Mouse (Mus musculus) cerebellum, postnatal 10 days (tissue): ENCODE data around the gene Gmeb1.
A peak's percentile ranks its signal among the peaks of the same experiment; 100 is the strongest.
"Not testable (repeated sequence)": the region's sequence is repeated elsewhere in the genome, so short reads cannot be mapped to it uniquely, and the experiment has no call there.

Experiments used
- DNase-seq, 2 experiments: peaks; one replicate each; pipeline ENCODE4 v3.0.0; 2021; ENCODE audit warnings: mixed read lengths in 2 of 2

Gmeb1 gene

GRCm38 (mm10) chr4:132261514-132262357 lies at the start of gene Gmeb1:
Gmeb1 (minus strand) TSS chr4:132261602.
- DNase-seq, result peak; percentile 89 to 92

DNA sequence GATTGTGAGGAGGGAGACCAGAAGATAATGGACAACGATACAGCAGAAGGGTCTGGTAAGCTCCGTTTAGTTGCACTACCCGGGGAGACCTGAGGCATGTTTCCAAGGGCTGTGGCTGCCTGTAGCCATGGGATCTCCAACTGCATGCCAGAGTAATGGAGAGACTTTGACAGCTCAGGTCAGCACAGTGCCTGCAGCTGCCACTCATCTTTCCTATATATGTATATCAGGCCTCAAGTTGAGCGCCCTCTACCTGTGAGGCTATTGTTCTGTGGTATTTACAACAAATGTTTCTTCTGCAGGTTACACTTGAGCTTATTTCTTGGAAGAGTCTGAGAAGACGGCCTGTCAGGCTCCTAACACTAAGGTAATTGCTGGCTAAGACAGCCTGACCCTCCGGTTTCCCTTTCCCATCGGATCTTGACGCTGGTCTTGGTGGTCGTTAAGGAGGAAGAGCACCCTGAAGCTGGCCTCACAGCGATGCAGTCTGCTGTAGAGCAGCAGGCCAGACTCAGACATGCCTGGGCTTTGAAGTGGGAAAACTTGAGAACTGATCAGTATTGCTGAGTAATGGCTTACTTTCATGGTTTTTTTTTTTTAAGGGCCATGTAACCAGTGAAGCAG lies 48.6 kb upstream of the Gmeb1 start:
- peak; percentile 64 to 65 for DNase-seq

DNA sequence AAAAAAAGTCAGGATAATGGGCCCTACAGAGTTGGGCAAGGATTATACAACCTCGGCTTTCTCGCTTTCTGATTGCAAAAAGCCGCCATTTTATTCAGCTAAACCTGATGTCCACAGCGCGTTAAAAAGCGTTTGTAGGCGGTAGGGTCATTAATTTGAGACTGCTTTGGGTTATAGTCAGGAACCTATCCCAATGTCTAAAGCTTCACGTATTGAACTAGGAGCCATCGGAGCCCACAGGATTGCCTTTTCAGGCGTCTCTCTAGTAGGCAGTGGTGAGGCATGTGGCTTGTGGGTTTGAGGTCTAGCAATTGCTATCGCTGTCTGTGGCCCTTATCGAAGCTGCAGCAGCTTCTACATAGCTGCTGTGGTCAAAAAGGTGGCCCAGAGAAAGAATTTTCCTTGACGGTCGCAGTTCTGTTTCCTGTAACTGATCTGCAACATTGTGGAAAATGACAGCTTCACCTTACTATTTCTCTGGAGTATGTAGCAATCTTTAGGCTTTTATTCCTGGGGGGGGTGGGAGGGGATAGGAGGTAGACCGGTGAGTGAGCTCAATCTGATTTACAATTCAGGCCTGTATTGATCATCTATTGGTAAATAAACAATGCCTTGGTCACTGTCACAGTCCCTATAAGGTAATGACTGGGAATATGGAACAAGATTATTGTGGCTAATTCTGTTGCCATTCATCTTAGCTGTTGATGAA lies 47.9 kb upstream of the Gmeb1 start:
- DNase-seq, result peak in 1 of 2 experiments; percentile 31

DNA sequence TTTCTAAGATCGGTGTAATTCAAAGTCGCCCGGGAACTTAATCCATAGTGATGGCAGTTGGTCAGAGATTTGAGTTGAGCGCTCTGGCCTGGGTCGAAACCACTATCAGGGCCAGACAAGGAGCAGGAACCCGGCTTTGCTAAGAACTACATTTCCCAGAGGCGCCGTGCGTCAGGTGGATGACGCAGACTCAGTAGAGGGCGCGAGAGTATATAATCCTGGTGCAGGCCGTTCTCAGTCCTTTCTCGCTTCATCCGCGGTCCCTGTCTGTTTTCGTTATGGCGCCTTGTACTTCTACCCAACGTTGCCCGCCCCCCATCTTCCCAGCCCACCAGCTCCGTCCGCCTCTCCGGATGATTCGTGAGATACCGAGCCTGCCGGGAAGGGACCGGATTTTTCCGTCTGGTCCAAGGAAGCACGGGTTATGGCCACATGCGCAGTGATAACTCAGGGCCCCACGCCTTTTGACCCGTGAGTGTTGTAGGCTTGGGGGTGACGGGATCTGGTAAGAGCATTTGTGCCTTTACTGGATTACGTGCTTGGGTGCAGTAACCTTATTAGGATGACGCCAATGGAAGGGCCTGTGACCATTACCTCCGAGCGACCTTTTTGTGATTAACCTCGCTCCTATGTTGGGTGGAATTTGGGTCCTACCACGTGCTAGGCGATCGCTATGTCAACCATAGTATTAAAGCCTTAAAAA lies 47.2 kb upstream of the Gmeb1 start:
- peak; percentile 94 to 95 for DNase-seq

GRCm38 (mm10) chr4:132306004-132306403 lies 44.6 kb upstream of the Gmeb1 start:
- DNase-seq, result no peak

GRCm38 (mm10) chr4:132305276-132305675 lies 43.9 kb upstream of the Gmeb1 start:
- no peak for DNase-seq

- DNase-seq, result not testable (repeated sequence)
These were observed 42.1 kb upstream of the Gmeb1 start for GRCm38 (mm10) chr4:132303484-132303883.

- DNase-seq, result peak; percentile 66 to 69
These were observed 41.6 kb upstream of the Gmeb1 start, which contains the start of gene Rab42 for GRCm38 (mm10) chr4:132302939-132303479. Rab42 (minus strand) TSS chr4:132303385.

- no peak for DNase-seq
These were observed 40.9 kb upstream of the Gmeb1 start for GRCm38 (mm10) chr4:132301965-132302938.

GRCm38 (mm10) chr4:132301486-132301885 lies 40.1 kb upstream of the Gmeb1 start:
- peak; percentile 37 to 61 for DNase-seq

- no peak for DNase-seq
These were observed 38.4 kb upstream of the Gmeb1 start for GRCm38 (mm10) chr4:132299849-132300248.

GRCm38 (mm10) chr4:132295696-132296390 lies 34.4 kb upstream of the Gmeb1 start:
- DNase-seq, result no peak

DNA sequence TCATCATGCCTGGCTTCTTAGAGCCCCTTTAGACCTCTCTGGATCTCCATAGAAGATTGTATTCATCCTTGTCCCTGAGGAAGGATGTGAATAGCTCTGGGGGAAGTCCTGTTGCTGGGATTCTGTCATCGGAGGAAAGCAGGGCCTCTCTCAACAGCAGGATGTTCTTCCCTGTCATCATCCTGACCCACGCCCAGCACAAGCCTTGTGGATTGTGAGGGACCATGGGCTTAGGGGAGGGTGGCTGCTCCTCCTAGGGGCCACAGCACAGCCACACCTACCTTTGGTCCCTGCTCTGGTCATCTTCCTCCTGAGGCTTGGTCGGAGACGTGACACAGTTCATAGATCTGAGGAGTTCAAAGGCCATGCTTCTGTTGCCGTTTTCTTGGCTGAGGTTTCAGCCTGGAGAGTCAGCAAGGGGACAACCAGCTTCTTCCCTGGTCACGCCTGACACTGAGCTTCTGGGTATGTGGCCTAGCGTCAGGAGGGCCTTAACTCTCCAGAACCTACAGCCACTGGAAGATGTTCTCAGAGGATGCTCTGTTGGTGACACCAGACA lies 32.4 kb upstream of the Gmeb1 start:
- no peak for DNase-seq

DNA sequence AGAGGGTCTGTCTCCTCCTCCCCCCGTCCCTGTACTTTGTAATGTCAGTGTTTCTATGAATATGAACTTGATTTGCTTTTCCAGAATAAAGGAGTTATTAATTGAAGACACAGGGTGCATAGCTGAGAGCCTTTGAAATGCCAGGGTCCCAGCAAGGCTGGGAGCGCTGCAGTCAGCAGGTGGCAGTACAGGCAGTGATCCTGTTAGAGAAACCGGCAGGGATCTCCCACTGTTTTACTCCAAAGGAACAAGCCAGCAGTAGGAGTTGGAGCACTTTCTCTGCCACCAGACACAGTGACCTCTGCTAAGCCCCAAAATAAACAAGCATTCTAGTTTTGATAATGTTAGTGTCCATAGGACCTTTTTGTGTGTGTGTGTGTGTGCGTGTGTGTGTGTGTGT lies 31.6 kb upstream of the Gmeb1 start:
- peak; percentile 54 to 57 for DNase-seq

DNA sequence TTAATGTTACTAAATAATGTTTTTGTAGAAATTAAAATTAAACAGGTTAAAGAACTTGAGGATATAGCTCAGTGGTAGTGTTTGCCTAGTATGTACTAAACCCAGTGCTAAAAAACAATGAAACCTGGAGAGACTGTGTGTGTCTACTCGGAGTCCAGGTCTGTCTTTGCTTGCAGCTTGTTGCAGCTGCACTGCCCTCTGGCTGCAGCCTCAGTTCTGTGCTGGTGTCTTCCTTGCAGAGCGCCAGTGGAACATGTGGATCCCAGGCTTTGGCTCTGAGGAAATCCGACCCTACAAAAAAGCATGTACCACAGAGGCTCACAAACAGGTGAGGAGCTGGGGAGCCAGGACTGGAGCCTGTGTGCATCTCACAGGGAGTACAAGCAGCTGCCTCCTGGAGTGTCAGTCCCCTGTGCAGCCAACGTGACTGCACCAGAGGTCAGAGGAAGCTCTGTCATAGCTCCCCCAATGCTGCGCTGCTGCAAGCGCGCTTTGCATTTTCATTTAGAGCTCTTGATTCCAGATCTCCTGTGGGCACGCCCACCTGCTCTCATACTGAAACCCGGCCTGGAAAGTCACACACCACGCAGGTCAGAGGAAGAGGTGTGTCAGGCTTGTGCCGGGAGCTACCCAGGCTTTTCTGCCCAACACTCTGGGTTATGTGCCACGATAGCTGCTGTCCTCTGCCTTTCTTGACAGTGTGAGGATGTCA lies 30.4 kb upstream of the Gmeb1 start:
- no peak for DNase-seq

- no peak for DNase-seq
These were observed 29.7 kb upstream of the Gmeb1 start for GRCm38 (mm10) chr4:132291056-132291455.

GRCm38 (mm10) chr4:132288840-132289239 lies 27.4 kb upstream of the Gmeb1 start:
- DNase-seq, result not testable (repeated sequence)

DNA sequence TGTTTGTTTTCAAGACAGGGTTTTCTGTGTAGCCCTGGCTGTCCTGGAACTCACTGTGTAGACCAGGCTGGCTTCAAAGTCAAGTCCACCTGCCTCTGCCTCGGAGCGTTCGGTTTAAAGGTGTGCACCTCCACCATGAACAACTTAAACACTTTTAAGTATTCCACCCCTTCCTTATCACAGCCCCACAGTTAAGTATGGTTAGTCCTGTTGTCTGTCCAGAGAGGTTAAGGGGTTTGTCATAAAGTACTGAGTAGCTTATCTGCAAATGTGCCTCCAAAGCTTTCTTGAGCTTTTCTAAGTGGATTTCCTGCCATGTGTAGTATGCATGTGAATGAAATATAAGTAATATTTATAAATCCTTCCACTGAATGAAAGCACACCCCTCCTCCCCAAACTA lies 14.5 kb upstream of the Gmeb1 start:
- DNase-seq, result no peak

GRCm38 (mm10) chr4:132274156-132274862 lies 12.9 kb upstream of the Gmeb1 start, which contains the start of gene Taf12:
Taf12 (plus strand) TSS chr4:132274375.
- DNase-seq, result peak; percentile 94 to 96
